Mouse (Mus musculus): ENCODE results near the gene Ppp1r3c.

Ppp1r3c gene

GRCm38 (mm10) chr19:36716221-36716620 lies 20.2 kb downstream of the Ppp1r3c start:
- no peak for DNase-seq

- no peak for DNase-seq
Measured at GRCm38 (mm10) chr19:36715591-36715990, 20.9 kb downstream of the Ppp1r3c start.

- DNase-seq = no peak
Measured at GRCm38 (mm10) chr19:36714492-36714891, 22.0 kb downstream of the Ppp1r3c start.

DNA sequence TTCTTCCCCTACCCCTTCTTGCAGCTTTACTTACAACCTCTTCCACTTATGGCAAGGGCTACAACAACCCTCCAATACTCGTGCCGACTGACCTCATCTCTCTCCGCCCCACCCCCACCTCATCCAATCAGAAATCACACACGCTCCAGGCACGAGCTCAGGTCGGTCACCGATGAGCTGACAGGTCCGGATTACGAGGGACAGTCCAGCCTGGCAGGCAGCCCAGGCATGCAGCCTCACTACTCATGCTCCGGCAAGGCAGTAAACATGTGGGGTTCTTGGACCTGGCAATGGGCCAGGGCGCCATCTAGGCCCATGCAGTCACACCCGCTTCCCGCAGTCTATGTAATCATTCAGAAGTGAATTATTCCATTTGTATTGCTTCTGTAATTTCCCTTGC lies 23.4 kb downstream of the Ppp1r3c start:
- peak; percentile 53 to 73 for DNase-seq

DNA sequence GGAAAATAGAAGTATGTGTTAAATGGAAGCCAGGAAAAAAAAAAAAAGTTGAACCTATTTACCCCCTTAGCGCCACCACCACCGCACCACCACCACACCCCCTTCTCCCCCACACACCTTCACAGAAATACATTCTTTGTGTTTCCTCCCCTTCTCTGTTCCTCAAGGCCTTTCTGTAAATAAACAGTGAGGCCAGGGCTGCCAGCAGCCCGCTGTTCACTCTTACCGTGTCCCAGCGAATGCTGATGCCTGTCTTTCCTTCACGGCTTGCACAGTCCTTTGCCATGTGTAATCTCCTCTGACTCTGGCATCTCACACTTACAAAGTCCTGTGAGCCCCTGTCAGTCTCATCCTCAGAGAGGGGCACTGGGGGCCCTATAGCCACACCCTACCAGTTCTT lies 30.3 kb downstream of the Ppp1r3c start:
- no peak for DNase-seq

DNA sequence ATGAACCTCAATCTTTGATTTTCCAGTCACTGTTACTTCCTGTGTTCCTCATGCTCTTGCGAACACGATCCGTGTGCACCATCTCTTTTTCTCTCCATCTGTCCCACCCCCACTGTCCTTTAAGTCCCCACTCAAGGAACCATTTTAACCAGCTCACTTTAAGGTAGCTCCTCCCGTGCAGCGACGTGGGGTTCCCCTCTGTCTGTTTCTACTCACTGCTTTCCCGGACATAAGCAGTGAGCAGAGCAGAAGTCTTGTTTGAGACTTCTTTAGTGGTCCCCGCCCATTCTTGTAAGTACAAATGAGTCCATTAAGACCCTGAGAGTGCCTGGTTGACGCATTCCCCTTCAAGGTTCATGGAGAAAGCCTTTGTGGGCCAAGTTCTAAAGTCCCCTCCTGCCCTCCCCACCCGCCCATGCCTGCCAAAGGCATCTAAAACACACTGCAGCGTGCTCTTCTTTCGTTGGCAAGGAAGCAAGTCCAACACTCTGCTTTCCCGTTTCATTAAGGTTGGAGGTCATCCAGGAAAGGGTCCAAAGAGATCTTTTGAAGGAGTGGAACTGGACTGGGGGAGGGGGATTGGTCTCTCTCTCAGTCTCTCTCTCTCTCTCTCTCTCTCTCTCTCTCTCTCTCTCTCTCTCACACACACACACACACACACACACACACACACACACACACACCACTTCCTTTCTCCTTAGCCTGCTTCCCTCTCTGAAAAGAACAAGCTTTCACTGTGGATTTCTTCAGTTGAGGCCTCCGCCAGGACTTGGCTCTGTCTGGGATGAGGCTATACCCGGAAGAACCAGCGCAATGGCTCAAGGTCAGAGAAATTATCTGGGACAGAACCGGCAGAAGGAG lies 30.9 kb downstream of the Ppp1r3c start:
- DNase-seq = peak in 1 of 2 experiments; percentile 15

DNA sequence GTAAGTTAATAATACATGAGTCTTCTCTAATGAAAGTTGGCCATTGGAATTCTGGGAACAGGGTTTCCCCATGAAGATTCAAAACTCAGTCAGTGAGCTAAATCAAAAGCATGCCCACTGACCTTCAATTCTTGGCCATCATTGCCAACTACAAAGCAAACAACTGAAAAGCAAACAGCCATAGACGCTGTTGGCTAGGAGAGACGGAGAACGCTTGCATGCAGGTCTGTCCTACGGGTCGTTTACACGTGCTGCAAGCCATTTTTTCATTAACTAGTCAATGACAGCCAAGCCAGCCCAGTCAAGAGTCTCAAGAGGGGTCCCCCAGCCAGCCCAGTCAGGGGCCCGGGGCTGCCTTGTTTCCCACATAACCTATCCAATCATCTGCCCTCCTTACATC lies 31.7 kb downstream of the Ppp1r3c start:
- no peak for DNase-seq

DNA sequence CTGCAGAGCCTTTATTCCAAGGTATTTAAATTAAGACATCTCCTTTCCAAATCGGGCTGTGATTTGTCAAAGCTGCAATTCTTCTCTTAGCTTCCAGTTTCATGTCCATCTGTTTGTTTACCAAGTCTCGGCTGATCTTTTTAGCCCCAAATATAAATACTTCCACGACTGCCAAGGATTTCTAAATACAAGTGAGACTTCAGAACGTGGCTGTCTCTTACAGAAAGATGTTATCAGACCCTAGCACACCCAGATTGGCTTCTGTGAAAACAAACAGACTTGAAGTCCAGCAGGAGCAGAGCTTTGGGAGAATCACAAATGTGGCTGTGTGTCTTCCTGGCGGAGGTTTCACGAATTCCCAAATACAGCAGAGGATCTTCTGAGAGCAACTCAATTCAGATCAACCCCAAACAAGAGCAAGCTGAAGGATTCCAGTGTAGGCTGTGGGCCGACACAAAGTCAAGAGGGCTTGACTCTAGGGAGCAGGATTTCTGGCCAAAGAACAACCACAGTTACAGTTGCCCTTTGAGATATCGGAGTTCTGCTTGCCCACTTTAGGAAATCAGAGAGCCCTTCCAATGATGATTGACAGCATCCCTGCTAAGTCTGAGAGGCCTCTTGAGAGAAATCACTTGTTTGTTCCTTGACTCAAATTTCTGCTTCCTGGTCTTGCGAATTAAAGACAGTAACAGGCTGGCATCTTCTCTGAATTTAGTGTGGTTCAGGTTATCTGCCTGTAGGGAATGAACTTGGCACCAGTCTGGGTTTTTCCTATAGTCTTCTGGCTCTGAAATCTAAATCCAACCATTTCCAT lies 34.4 kb downstream of the Ppp1r3c start:
- DNase-seq = no peak

DNA sequence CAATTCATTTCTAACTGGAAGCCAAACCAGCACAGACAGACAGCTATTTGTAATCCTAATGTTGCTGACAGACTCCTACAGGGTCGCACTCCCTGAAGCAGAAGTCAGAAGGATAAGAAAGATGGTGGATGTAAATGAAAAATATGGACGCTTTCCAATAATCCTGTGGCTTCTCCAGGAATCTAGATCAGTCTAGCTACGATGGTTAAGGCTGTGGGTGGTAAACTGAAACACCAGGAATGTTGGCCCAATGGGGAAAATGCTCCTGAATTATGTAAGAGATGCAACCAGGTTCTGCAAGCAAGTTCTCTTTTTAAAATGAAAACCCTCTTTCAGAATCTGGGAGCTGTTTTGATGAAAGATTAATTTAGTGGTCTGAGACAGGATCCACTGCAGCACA lies 35.1 kb downstream of the Ppp1r3c start:
- no peak for DNase-seq

DNA sequence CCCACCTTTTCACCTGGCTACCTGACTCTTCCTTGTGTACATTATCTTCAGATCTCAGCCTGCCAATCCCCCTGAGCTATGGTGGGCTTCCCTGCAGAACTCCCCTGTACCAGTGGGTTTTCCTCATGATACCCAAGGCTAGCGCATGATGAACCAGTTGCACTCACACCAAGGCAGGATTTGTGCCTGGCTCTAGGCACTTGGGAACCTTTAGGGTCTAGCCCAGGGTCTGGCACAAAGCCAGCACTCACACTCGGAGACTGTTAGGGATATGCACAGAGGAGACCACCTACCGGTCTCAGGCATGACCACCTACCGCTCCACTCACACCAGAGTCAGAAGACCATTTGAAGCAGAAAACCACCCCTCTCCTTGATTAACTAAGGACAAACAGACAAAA lies 35.5 kb downstream of the Ppp1r3c start:
- DNase-seq = no peak

DNA sequence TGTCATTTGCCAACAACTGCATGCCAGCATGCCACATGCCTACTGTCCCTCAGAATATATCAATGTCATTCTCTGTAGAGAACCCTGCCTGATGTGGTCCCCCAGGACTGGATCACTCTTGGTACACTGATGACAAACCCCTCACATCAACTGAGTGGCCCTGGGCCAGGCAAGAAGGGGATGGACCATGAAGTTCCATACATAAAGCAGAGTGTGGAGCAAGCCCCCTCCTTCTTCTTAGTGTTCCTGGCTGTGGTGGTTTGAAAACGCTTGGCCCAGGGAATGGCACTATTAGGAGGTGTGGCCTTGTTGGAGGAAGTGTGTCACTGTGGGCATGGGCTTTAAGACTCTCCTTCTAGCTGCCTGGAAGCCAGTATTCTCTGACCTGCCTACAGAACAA lies 37.3 kb downstream of the Ppp1r3c start:
- no peak for DNase-seq

DNA sequence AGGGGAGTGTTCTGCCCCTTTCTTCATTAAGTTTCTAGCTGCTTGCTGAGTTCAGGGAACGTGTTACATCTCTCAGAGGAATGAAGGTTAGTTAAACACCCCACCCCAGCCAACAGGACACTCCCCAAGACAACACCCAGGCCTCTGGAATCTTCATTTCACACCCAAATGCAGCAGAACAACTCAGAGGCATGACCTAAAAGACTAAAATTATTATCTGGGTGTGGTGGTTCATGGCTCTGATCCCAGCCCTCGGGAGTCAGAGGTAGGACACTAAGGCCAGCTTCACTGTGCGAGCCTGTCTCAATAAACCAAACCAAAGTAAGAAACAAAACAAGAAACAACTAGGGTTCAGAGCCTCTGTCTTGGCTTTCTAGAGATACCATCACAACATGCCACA lies 38.3 kb downstream of the Ppp1r3c start:
- DNase-seq = no peak

- DNase-seq = no peak
Measured at GRCm38 (mm10) chr19:36696601-36697122, 39.8 kb downstream of the Ppp1r3c start.

GRCm38 (mm10) chr19:36693530-36693929 lies 42.9 kb downstream of the Ppp1r3c start:
- DNase-seq = no peak

- no peak for DNase-seq
Measured at GRCm38 (mm10) chr19:36691941-36692340, 44.5 kb downstream of the Ppp1r3c start.

- no peak for DNase-seq
Measured at GRCm38 (mm10) chr19:36691245-36691644, 45.2 kb downstream of the Ppp1r3c start.

DNA sequence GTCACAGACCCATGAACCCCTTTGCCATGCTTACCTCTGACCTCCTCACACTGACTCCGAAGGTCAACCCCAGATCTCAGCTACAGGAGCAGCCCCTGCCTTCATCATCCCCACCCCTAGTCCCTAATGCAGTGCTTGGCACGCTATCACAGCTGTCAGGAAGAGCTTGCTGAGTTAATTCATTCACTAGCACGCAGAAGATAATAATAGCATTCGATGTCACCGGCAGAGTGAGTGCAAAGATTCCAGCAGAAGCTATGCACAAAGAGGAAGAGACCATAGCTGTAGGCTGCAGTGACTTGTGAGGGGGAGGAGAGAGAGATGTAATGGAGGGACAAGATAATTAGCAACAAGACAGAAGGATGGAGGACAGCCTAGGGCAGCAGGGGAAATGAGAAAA lies 47.2 kb downstream of the Ppp1r3c start:
- no peak for DNase-seq

DNA sequence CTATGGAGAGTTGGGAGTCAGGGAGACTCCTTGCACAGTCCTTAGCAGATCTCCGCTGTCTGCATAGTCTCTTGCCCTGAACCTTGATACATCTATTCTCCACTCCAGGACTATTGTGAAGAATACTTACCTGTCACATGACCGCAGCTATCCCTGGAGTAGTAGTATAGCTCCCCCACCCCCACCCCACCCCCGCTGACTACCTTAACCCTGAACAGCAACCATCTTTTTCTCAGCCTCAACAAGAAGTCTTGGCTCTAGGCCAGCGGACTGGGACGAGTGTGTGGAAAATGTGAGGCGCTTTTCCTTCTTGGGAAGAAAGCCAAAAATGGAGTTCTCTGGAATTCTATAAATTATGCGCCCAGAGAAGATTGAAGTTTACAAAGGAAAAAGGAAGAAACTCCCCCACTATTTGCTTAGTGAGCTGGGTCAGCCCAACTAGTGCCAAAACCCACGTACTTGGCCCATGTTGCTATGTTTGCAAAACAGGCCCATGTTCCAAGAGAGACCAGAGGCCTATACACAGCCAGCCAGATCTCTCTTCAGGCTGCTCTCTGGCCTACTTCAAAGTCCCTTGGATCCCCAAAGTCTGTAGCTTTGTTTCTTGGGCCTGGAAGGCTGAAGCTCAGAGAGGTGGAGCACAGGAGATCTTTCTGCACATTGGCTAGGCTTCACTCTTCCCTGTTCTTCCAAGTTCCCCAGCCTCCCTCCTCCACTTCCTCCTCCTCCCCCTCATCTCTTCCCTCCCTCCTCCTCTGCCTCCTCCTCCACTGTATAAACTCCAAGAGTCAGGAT lies 48.4 kb downstream of the Ppp1r3c start:
- DNase-seq = peak; percentile 38 to 56

DNA sequence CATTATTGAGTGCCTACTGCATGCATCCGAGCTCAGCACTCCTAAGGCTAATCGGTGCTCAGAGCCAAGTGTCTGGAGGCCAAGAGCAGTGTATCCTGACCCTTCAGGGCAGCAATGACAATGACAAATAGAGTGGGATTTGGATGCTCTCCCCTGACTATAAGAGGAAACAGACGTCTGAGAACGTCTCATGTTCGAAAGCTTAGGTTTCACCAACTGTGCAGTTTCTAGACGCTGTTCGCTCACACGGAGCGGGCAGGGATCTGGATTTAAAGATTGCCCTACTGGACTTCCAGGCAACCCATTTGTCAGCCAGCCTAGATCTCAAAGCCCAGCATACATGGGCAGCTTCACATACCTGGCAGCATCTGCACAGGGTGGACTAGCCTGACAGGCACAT lies 49.4 kb downstream of the Ppp1r3c start:
- no peak for DNase-seq

DNA sequence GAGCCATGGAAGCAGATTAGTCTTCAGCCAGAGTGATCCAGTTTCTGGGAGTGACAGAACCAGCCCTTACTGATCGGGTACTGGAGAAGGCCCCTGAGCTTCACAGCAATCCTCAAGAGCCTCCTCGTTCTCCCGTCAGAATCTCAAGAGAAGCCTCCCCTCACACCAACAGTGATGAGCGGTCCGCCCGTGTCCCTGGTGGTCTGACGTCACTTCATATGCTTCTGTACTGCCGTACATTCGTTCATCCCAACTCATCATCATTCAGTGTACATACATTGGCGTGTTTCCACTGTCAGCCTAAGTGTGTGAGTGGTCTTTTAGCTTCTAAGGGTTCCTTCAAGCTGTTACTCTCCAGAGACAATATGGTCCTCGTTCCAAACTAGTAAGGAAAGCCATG lies 50.4 kb downstream of the Ppp1r3c start:
- no peak for DNase-seq

GRCm38 (mm10) chr19:36682560-36682959 lies 53.9 kb downstream of the Ppp1r3c start:
- DNase-seq = no peak

Measured in cerebellum, postnatal 14 days (tissue).